Mouse (Mus musculus) thymus, postnatal 14 days (tissue): Measurements from ENCODE around the gene Olfr211.
"Not testable (repeated sequence)": the region's sequence is repeated elsewhere in the genome, so short reads cannot be mapped to it uniquely, and the experiment has no call there.

ENCODE experiments used
- DNase-seq: peaks from one replicate; pipeline ENCODE4 v3.0.0; 2021

The Olfr211 gene

DNA sequence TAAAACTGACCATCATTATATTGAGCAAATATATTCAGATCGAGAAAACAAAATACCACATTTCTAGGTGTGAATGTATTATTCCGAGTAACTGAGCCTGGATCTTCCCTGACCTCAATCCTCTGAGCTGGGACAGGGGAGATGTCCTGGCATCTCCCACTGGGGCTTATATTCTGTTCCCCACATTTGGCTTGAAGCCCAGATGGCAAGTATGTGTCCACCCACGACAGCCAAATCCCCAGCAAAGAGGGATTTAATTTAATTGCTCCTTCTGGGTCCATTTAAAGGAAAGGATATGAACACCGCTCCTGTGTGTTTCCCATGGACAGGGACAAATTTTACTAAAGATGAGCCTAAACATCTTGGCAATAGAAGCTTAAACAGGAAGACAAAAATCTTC, at the start of gene Olfr211:
Olfr211 (plus strand) TSS at position 301 of the 400 bp plus-strand sequence.
- DNase-seq: no peak

DNA sequence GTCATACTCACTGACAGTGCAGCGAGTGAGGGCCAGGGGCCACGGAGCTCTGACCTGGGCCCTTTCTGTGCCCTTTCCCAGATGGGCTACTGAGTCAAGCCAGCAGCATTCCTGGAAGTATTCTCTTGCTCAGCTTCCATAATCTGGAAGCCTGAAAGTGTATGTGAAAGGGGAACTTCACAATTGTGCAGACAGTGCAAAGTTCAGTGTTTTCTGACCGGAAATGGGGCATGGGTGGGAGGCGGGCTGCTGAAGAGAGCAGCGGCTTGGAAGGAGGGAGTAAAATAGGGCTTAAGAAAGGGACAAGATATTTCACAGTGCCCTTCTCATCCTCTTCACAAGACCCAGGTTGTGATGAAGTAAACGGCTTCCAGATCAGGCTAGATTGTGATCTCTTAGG, 49.4 kb upstream of the Olfr211 start:
- no peak for DNase-seq

DNA sequence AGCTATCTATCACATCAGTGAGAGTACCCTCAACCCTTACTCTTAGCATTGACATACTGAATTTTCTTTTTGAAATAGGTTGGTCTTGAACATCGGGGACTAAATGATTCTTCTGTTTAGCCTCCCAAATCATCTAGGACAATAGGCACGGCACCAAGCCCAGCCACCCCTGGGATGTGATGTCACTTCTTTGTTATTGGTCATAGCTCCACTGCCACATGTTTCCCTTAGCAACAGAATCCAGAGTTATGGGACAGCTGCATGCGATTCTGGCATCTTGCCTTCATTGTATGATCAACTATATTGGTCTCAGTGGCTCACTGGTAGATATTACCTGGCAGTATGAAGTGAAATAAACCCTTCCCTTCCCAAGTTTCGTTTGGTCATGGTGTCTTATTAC, 48.4 kb upstream of the Olfr211 start:
- DNase-seq: no peak

DNA sequence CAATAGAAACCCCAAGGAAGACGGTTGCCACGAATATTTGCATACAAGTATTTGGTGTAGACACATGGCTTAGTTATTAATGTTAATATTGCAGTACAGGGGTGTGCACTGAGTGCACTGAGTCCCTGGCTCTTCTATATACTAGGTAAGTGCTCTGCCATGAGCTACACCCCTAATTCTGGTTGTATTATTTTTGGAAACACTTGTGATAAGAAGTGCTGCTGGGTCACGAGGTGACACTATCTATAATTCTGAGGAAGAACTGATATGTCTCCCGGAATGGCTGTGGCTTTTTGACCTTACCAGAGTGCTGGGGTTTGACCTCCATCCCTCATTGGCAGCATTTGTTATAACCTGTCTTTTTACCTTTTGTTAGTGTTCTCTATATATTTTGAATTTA, 48.0 kb upstream of the Olfr211 start:
- DNase-seq: no peak

DNA sequence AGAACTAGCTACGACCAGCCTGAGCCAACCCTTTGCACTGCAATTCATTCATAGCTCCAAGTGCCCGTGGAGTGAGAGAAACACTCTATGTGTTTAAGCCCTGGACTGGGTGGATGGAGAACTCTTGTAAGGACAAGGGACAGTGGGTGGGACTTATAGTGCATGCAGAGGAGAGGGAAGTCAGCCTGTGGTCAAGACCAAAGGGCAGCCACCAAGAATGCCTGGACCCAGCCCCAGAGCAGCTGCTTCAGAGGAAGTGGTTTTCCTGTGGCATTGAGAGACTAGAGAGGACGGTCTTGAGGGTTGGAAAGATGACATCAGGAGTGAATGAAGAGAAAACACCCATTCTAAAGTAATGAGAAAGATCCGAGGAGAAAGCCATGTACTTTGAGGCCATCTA, 33.1 kb upstream of the Olfr211 start:
- DNase-seq: no peak

DNA sequence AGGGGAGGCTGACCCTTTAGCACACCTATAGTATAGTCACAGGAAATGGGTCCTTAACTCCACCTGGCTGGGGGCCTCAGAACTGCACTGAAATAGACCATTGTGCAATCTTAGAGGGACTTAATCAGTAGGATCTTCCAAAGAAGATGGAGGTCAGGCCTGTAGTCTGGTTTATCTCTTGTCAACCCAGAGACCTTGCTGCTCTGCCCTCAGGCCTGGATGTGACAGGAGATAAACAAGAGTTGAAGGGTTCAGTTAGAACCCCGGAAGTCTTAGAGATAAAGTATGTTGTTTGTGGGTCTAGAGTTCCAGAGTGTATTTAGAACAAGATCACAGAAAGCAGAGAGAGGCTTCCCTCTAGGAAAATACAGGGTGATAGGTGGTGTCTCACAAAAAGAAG, 32.4 kb upstream of the Olfr211 start:
- DNase-seq: peak; percentile 14

DNA sequence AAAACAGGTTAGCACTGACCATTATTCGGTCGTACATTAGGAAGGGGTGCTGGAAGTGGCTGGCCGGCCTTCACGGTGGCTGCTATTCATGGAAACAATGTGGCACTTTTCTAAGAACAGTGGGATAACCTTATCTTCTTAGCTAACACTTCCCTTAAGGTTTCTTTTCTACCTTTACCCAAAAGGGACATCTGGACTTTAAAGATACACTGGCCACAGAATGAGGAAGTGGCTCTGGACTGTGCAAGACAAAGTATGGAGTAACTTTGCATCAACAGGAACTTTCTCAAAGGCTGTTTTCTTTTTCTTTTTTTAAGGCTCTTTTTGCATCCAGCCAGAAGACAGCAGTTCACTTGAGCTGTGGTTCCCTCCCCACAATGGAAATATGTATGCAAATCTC, 30.2 kb upstream of the Olfr211 start:
- DNase-seq: no peak

DNA sequence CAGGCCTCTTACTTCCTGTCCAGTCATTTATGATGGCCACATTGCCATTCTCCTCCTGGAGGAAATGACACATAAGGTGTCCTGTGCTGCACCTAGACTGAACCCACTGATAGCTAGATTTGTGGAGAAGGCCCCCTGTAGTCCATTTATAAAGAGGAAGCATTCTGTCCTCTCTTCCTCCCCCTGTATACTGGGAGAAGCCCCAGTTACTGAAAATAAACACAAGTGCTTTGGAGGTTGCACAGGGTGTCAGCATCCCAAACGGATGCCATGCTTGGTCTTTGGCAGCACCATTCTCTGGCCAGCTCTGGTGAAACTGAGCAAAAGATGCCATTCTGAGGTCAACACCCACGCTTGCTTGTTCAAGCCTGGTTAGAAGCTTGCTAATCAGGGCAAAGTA, 29.7 kb upstream of the Olfr211 start:
- DNase-seq: no peak

DNA sequence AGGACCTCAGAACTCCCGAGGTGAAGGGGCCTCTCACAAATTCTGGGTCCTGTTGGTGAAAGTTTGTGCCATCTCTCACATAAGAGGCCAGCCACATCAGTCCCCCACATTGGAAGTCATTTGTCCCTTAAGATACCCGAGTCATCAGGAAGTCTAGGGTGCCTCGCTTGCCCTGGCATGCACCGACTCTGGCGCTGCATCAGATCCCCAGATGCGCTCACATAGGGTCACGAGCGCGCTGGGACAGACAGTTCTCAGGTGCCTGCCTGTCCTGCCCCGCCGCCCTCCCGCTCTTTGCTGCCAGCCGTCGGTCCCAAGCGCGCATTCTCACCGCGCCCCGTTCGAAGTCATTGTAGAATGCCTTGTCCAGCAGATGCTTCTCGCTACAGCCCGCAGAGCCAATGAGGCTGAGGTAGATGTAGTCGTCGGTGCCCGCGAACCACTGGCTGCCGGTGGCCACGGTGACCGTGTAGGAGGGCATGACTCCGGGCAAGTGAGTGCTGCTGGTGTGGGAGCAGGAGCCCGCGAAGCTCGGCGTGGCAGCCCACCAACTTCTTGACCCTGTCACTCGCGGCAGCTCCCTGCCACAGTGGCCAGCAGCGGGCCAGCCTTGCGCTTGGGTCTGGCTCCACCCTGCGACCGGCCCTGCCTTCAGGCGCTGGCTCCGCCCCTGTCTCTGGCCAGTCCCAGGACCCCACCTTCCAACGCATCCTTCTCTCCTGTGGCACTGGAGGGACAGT, 28.2 kb upstream of the Olfr211 start, which contains the start of gene Alox5:
Alox5 (minus strand) TSS at position 635 of the 740 bp plus-strand sequence.
- no peak for DNase-seq

DNA sequence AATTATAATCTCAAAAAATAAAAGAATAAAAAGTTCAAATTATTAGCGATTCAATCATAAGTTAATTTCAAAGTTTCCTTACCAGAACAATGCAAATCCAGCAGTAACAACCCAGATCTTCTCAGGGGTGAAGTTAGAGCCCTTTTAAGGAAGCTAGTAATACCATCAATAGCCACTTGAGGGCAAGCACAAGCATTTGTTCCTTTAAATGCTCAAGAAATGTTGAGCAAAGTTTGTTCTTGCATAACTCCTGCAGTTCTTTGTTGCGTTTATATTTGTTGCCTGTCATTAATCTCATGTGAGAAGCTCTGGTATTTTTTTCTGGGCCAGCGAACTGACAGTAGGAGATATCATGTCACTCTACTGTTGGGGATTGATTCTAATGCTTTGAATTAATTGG, 20.8 kb upstream of the Olfr211 start:
- no peak for DNase-seq

DNA sequence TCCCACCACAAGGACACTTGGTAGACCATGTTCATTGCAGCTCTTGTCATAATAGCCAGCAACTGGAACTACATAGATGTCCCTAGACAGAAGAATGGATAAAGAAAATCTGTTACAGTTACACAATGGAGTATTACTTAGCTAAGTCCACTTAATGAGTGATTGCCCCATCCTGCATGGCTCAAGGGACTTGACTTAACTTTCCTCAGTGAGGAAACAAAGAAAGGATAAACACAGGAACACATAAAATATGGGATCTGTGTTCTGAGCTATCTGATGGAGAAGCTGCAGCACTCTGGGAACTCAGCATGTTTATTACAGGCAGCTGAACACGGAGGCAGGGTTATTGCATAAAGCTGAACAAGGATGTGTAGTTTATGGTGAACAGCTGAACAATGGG, 3.8 kb upstream of the Olfr211 start:
- DNase-seq: no peak

DNA sequence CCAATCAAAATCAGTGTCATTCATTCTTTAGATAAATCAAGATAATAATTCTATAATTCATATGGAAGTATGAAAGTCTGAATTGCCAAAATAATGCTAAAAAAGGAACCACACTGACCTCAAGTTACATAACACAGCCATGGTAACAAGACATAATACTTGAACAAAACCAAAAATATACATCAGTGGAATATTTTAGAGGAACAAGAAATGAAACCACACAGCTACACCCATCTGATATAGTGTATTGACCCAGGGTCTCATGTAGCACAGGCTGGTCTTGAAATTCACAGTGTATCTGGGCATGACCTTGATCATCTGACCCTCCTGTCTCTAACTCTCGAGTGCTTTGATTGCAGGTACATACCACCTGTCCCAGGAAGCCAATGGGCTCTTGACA, 2.1 kb upstream of the Olfr211 start:
- no peak for DNase-seq

DNA sequence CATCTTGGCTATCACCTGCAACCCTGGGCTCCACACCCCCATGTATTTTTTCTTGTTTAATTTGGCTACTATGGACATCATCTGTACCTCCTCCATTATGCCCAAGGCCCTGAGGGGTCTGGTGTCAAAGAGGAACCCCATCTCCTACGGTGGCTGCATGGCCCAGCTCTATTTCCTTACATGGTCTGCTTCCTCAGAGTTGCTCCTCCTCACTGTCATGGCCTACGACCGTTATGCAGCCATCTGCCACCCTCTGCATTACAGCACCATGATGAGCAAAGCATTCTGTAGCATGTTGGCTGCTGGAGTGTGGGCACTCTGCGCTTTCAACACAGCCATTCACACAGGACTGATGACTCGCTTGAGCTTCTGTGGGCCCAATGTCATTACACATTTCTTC, 4.9 kb downstream of the Olfr211 start:
- no peak for DNase-seq

DNA sequence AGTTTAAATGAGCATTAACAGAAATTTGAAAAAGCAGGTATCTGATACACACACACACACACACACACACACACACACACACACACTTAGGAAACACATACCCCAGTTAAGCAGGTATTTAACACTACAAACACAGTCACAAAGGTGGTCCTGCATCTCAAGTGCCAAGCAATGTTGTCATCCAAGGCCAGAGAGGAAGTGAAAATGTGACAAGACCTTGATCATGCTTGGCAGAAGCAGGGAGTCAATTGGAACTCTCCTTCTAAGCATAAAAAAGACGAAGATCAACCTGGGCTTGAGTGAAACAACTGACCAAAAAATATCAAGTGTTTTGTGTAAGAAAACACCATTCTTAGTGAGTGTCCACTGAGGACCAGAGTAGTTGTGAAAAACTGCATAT, 7.1 kb downstream of the Olfr211 start:
- no peak for DNase-seq

DNA sequence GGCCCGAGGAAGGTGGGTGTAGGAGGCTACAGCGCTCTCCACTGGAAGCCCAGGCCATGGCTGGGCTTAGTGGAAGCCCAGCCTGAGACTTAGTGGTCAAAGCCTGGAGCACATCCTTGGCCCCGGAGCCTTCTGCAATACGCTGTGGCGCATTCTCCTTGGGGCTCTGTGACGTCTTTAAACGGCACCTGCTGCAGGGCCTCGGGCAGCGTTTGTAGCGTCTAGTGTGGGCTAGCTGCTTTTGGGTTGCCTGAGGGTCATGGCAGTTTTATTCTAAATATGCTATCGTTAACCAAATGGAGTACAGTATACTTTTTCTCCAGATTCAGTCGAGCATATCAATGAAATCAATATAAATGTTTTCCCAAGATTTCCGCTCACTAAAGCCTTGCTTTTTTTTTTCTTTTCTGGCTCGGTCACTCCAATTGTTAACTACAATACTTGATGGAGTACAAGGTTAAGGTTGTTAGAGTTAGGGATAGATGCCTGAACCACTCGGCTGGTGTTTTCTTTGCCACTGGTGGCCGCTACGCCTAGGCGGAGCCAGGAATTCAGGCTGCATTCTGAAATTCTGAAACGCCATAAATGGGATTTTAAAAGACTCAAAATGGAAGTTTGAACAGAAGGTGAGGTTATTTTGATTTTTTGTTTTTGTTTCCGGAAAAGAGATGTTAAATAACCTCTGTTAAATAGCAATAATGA, 17.6 kb downstream of the Olfr211 start, which contains the start of gene Olfr212:
Olfr212 (plus strand) TSS at position 215 of the 702 bp plus-strand sequence.
- not testable (repeated sequence) for DNase-seq

DNA sequence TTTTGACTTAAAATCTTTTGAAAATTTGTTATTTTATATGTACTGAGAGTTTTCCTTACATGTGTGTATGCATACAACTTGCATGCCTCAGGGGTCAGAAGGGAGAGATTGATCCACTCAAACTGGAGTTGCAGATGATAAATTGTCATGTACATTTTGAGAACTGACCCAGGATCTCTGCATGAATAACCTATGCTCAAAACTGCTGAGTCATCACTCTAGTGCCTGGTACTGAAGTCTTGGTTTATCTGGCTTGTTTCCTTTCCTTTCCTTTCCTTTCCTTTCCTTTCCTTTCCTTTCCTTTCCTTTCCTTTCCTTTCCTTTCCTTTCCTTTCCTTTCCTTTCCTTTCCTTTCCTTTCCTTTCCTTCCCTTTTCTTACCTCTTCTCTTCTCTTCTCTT, 25.9 kb downstream of the Olfr211 start:
- no peak for DNase-seq

DNA sequence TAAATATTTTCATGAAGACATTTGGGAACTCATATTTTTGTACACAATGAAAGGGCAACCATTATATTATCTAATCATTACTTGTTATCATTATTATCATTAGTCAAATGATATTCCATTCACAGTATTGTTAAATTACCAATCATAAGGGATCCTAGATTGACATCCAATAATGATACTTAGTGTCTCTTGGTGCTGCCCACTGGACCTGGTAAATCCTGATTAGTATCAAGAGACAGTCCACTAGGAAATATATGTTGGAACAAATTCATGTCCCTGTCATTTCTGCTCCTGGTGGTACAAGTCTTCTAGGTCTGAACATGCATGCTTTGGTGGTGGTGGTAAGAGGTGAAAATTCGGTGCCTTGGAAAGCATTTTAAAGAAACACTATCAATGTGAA, 49.3 kb downstream of the Olfr211 start, which contains the start of gene Olfr213:
Olfr213 (plus strand) TSS at position 301 of the 400 bp plus-strand sequence.
- no peak for DNase-seq

DNA sequence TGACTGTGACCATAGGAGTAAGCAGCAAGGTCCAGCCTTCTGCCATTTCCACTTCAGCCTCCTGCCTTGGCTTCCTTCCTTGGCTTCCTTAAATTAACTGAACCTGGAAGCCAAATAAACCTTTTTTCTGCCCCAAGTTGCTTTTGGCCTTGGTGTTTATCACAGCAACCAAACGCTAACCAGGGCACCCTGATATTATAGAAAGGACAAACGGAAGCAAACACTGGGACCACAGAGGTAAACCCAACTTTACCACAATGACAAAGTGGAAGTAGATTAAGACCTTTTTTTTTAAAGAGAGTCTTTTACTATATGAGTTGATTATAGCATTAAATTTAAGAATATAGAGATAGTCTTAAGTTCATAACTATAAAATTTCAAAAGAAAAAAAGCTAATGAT, 53.6 kb downstream of the Olfr211 start:
- DNase-seq: no peak
